In the genomic region with DNA sequence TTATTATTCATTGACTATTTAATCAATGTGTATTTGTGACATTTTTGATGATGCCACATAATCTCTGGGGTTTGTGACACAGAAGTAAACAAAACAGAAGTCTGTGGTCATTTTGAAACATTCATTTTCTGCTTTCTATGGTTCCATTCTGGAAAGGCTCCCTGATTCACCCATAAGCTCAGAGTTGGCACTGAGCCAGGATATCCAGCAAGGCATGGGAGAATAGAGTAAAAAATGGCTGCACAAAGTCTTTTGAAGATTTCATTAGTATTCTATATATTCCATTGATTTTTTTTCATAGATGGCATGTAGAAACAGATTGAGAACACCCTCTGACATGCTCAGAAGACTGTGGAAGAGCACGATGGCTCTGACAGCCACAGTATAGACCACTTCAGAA, we compare ENCODE assay signal across 22 mouse cellular contexts.
DNase-seq lines count a peak whose midpoint lies in the region; ATAC-seq and TF ChIP-seq lines count a peak whose summit lies in the region.
"Had no signal": no experiment of that assay in that cellular context is flagged by ENCODE, and none has a peak within 500 bp of the region (broad histone marks: within the 10 kb centered on the region; RNA-seq: fewer than 3 reads in every experiment).

No protein-coding gene starts in this region.

- ATAC-seq in hindbrain, postnatal 0 days: 0 out of 2 replicates have a peak, but pooled peaks have one; percentile 10
- no peak for ATAC-seq in hindbrain, embryonic 13.5 days (ENCODE audit: low FRiP score)
- ATAC-seq in neural tube, embryonic 15.5 days (ENCODE audit: low FRiP score): no peak
- ATAC-seq: inflammation-experienced regulatory T-cells, adult 6 months had no signal

- no peaks in the 10 kb centered on the region for H3K27me3 ChIP-seq in hindbrain, postnatal 0 days (ENCODE audit: insufficient read depth, low read length)
- H3K27me3 ChIP-seq in hindbrain, embryonic 13.5 days: no peaks in the 10 kb centered on the region
- no peaks in the 10 kb centered on the region for H3K27me3 ChIP-seq in neural tube, embryonic 15.5 days (replicated peaks)
- H3K27me3 ChIP-seq: embryonic facial prominence, embryonic 12.5 days; neural tube, embryonic 13.5 days had no signal

- no peaks in the 10 kb centered on the region for H3K36me3 ChIP-seq in hindbrain, postnatal 0 days (ENCODE audit: insufficient read depth, low read length)
- H3K36me3 ChIP-seq in hindbrain, embryonic 13.5 days: no peaks in the 10 kb centered on the region
- no peaks in the 10 kb centered on the region for H3K36me3 ChIP-seq in neural tube, embryonic 15.5 days
- H3K36me3 ChIP-seq: embryonic facial prominence, embryonic 12.5 days; G1E; neural tube, embryonic 13.5 days had no signal

- no peak overlapping the region for H3K9ac ChIP-seq in hindbrain, postnatal 0 days (replicated peaks; ENCODE audit: low read length)
- no peak overlapping the region for H3K9ac ChIP-seq in hindbrain, embryonic 13.5 days
- H3K9ac ChIP-seq in neural tube, embryonic 15.5 days (replicated peaks): no peak overlapping the region
- H3K9ac ChIP-seq: embryonic facial prominence, embryonic 12.5 days; neural tube, embryonic 13.5 days had no signal

- DNase-seq in adrenal gland, postnatal 36 days: peak; percentile 2 to 8
- no peak for DNase-seq in adrenal gland, adult 8-10 months
- peak; percentile 50 for DNase-seq in hindbrain, postnatal 0 days (ENCODE audit: low spot score)
- DNase-seq in retina, postnatal 1 day: peak; percentile 7
- DNase-seq in retina, embryonic 14.5 days (ENCODE audit: low spot score): no peak
- peak; percentile 33 for DNase-seq in brain, adult 2 months (ENCODE audit: low read depth, low spot score)
- DNase-seq: adrenal gland, adult 2 months; cerebellum, adult 18-20 months; heart, postnatal 10 days; kidney, adult 2 months; lung, adult 2 months; lung, postnatal 4 days; spleen, adult 18-20 months; thymus, adult 2 months had no signal

- H3K4me3 ChIP-seq in hindbrain, postnatal 0 days (ENCODE audit: low read length): no peak overlapping the region
- H3K4me3 ChIP-seq in hindbrain, embryonic 13.5 days: no peak overlapping the region
- H3K4me3 ChIP-seq in neural tube, embryonic 15.5 days (replicated peaks): no peak overlapping the region
- H3K4me3 ChIP-seq: embryonic facial prominence, embryonic 12.5 days; neural tube, embryonic 13.5 days had no signal

- no peak for TF ChIP-seq CTCF in hindbrain, postnatal 0 days (IDR thresholded peaks at IDR 0.05; ENCODE audit: low read depth)

- no peaks in the 10 kb centered on the region for H3K4me1 ChIP-seq in hindbrain, postnatal 0 days (ENCODE audit: insufficient read depth, low read length)
- no peaks in the 10 kb centered on the region for H3K4me1 ChIP-seq in hindbrain, embryonic 13.5 days (replicated peaks)
- H3K4me1 ChIP-seq in neural tube, embryonic 15.5 days: no peaks in the 10 kb centered on the region
- H3K4me1 ChIP-seq: embryonic facial prominence, embryonic 12.5 days; neural tube, embryonic 13.5 days had no signal

- H3K9me3 ChIP-seq in hindbrain, postnatal 0 days (ENCODE audit: low read length): no peaks in the 10 kb centered on the region
- no peaks in the 10 kb centered on the region for H3K9me3 ChIP-seq in hindbrain, embryonic 13.5 days
- no peaks in the 10 kb centered on the region for H3K9me3 ChIP-seq in neural tube, embryonic 15.5 days (replicated peaks)
- H3K9me3 ChIP-seq: embryonic facial prominence, embryonic 12.5 days; G1E; neural tube, embryonic 13.5 days had no signal

- no peak overlapping the region for H3K27ac ChIP-seq in hindbrain, postnatal 0 days
- H3K27ac ChIP-seq in hindbrain, embryonic 13.5 days: no peak overlapping the region
- H3K27ac ChIP-seq in neural tube, embryonic 15.5 days (replicated peaks): no peak overlapping the region
- H3K27ac ChIP-seq: embryonic facial prominence, embryonic 12.5 days; neural tube, embryonic 13.5 days had no signal

- WGBS in hindbrain, postnatal 0 days: 41% methylated on average over 1 of the region's 1 CpGs
- 74% methylated on average over 1 of the region's 1 CpGs for WGBS in hindbrain, embryonic 13.5 days
- 67% methylated on average over 1 of the region's 1 CpGs for WGBS in neural tube, embryonic 15.5 days

- H3K4me2 ChIP-seq in hindbrain, postnatal 0 days (ENCODE audit: low read depth, low read length): no peak overlapping the region
- no peak overlapping the region for H3K4me2 ChIP-seq in hindbrain, embryonic 13.5 days
- H3K4me2 ChIP-seq in neural tube, embryonic 15.5 days: no peak overlapping the region
- H3K4me2 ChIP-seq: embryonic facial prominence, embryonic 12.5 days; heart, embryonic 11.5 days; liver, embryonic 11.5 days; neural tube, embryonic 13.5 days had no signal

Comparison
In these comparisons a context has a peak if more than half of its experiments do, and no peak if none do; other contexts are left out.
1. DNase-seq: peak in adrenal gland, postnatal 36 days (2 of 2), hindbrain, postnatal 0 days (single experiment), retina, postnatal 1 day (single experiment) and brain, adult 2 months (single experiment); none in adrenal gland, adult 8-10 months (single experiment) and retina, embryonic 14.5 days (single experiment).